Mouse (Mus musculus) cerebellum, adult 2 months (tissue): ENCODE results near the gene Gm14085.

Source experiments
- CTCF ChIP-seq: fragments of 200-500 bp; IDR thresholded peaks from 2 replicates; pipeline ENCODE4 v1.5.1; 2011; ENCODE audit warnings: low read depth, mild to moderate bottlenecking, control low read depth, low read length, moderate library complexity, borderline replicate concordance; ENCODE audit not compliant: insufficient read depth
- POLR2A ChIP-seq: fragments of 200-500 bp; IDR thresholded peaks from 2 replicates; pipeline ENCODE4 v1.6.1; 2011; ENCODE audit warnings: low read length, control low read depth, borderline replicate concordance; ENCODE audit not compliant: insufficient read depth

GRCm38 (mm10) chr2:122531290-122531689, 46.5 kb downstream of the Gm14085 start:
- TF ChIP-seq POLR2A (no peak), CTCF (no peak)
